Mouse (Mus musculus): ENCODE measurements around the gene Tpst1.

DNA sequence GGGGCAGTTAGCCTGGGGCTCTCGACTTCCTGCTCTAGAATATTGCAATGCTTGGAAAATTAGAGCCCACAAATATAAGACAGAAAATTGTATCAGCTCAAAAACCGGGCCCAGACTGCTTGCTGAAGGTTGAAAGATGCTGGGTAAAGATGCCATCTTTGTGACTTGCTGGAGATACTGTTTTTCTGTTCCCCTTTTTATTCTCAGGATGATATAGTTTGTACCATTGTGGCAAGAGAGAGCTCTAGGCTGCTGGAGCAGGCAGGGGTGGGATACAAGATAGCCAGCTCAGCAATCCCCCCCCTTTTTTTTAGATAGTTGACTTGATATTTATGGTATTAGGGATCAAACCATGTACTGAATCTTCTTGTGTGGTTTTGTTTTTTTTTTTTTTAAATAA lies 81.2 kb downstream of the Tpst1 start:
- no peak for TF ChIP-seq CTCF (IDR thresholded peaks at IDR 0.05; ENCODE audit: borderline replicate concordance, insufficient read depth, low read length)
- no peak for TF ChIP-seq POLR2A (IDR thresholded peaks at IDR 0.05; ENCODE audit: low read depth, low read length)
